In the genomic region with DNA sequence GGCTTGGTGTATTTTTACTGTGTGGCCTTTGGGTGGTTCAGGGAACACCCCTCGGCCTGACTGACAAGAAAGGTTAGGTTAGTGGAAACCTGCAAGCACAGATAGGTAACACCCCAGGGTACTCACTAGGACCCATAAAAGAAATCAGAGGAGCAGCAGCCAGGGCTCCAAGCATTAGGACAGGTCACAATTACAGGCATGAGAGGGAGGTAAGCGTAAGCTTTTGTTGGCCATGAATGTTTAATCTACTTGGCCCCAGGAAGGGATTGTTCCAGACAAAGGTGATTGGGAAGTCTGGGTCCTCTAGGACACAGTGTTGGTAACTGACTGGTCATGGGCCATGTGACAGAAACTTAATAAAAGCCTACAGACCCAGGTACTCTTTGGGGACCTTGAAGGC, we compare ENCODE assay signal across 8 mouse cellular contexts.
DNase-seq lines count a peak whose midpoint lies in the region; ATAC-seq and TF ChIP-seq lines count a peak whose summit lies in the region.

No protein-coding gene starts in this region.

- H3K4me2 ChIP-seq in lung, embryonic 14.5 days = peak overlapping the region; percentile 98
- peak overlapping the region; percentile 98; the same call in 1 of the 2 replicates for H3K4me2 ChIP-seq in hindbrain, postnatal 0 days (ENCODE audit: low read depth, low read length)
- peak overlapping the region; percentile 84; the same call in 1 of the 2 replicates for H3K4me2 ChIP-seq in neural tube, embryonic 15.5 days

- WGBS in heart, embryonic 10.5 days = 67% methylated on average over 2 of the region's 2 CpGs
- WGBS in lung, embryonic 14.5 days = 56% methylated on average over 2 of the region's 2 CpGs
- 72% methylated on average over 2 of the region's 2 CpGs for WGBS in lung, adult 2 months
- WGBS in hindbrain, postnatal 0 days = 81% methylated on average over 2 of the region's 2 CpGs
- WGBS in neural tube, embryonic 15.5 days = 77% methylated on average over 2 of the region's 2 CpGs

- no peak overlapping the region for H3K4me3 ChIP-seq in heart, embryonic 10.5 days
- H3K4me3 ChIP-seq in lung, embryonic 14.5 days (ENCODE audit: low read depth, low read length) = no peak overlapping the region
- H3K4me3 ChIP-seq in lung, adult 2 months (replicated peaks; ENCODE audit: extremely low read depth, low read depth, low read length) = no peak overlapping the region
- no peak overlapping the region for H3K4me3 ChIP-seq in hindbrain, postnatal 0 days (ENCODE audit: low read length)
- no peak overlapping the region for H3K4me3 ChIP-seq in neural tube, embryonic 15.5 days (replicated peaks)

- H3K27me3 ChIP-seq in heart, embryonic 10.5 days (ENCODE audit: insufficient read depth, poor library complexity, severe bottlenecking) = peaks cover 64% of the 10 kb centered on the region
- no peaks in the 10 kb centered on the region for H3K27me3 ChIP-seq in lung, embryonic 14.5 days (ENCODE audit: insufficient read depth, low read length)
- 0 out of 2 replicates have a peak, but pooled peaks cover 4% of the 10 kb centered on the region for H3K27me3 ChIP-seq in hindbrain, postnatal 0 days (ENCODE audit: insufficient read depth, low read length)
- H3K27me3 ChIP-seq in neural tube, embryonic 15.5 days (replicated peaks) = peaks cover 16% of the 10 kb centered on the region; the same call in 1 of the 2 replicates

- H3K27ac ChIP-seq in heart, embryonic 10.5 days = peak overlapping the region; percentile 97
- peak overlapping the region; percentile 98 for H3K27ac ChIP-seq in lung, embryonic 14.5 days (ENCODE audit: low read depth)
- 0 out of 2 replicates have a peak overlapping the region, but pooled peaks have one; percentile 89 for H3K27ac ChIP-seq in hindbrain, postnatal 0 days
- peak overlapping the region; percentile 78; the same call in 1 of the 2 replicates for H3K27ac ChIP-seq in neural tube, embryonic 15.5 days (replicated peaks)

- no peak for TF ChIP-seq CTCF in lung, embryonic 14.5 days (IDR thresholded peaks at IDR 0.05; ENCODE audit: low read depth)
- no peak for TF ChIP-seq CTCF in lung, adult 2 months (IDR thresholded peaks at IDR 0.05; ENCODE audit: insufficient read depth, low read length)
- no peak for TF ChIP-seq CTCF in hindbrain, postnatal 0 days (IDR thresholded peaks at IDR 0.05; ENCODE audit: low read depth)

- no peak for DNase-seq in heart, embryonic 10.5 days (ENCODE audit: low spot score)
- DNase-seq in heart, postnatal 4 days = no peak
- no peak for DNase-seq in lung, embryonic 14.5 days
- no peak for DNase-seq in lung, adult 2 months
- DNase-seq in hindbrain, postnatal 0 days (ENCODE audit: low spot score) = no peak
- DNase-seq in Muller cell, postnatal 12 days (ENCODE audit: inconsistent ontology term) = no peak
- no peak for DNase-seq in gastrocnemius, adult 18-20 months (ENCODE audit: low spot score)

- TF ChIP-seq POLR2A in lung, adult 2 months (IDR thresholded peaks at IDR 0.05; ENCODE audit: borderline replicate concordance, extremely low read depth, low read depth, low read length) = no peak

- H3K9ac ChIP-seq in lung, embryonic 14.5 days = no peak overlapping the region; the same call in 1 of the 2 replicates
- H3K9ac ChIP-seq in hindbrain, postnatal 0 days (replicated peaks; ENCODE audit: low read length) = no peak overlapping the region
- H3K9ac ChIP-seq in neural tube, embryonic 15.5 days (replicated peaks) = no peak overlapping the region

- H3K36me3 ChIP-seq in heart, embryonic 10.5 days = no peaks in the 10 kb centered on the region
- H3K36me3 ChIP-seq in lung, embryonic 14.5 days (ENCODE audit: insufficient read depth) = no peaks in the 10 kb centered on the region
- no peaks in the 10 kb centered on the region for H3K36me3 ChIP-seq in hindbrain, postnatal 0 days (ENCODE audit: insufficient read depth, low read length)
- H3K36me3 ChIP-seq in neural tube, embryonic 15.5 days = no peaks in the 10 kb centered on the region

- no peak for ATAC-seq in lung, embryonic 14.5 days (ENCODE audit: insufficient read depth)
- no peak for ATAC-seq in hindbrain, postnatal 0 days
- ATAC-seq in neural tube, embryonic 15.5 days (ENCODE audit: low FRiP score) = no peak

- peaks cover 48% of the 10 kb centered on the region for H3K4me1 ChIP-seq in heart, embryonic 10.5 days
- H3K4me1 ChIP-seq in lung, embryonic 14.5 days (ENCODE audit: insufficient read depth) = peaks cover 33% of the 10 kb centered on the region
- H3K4me1 ChIP-seq in lung, adult 2 months (ENCODE audit: control insufficient read depth, insufficient read depth, low read length) = peaks cover 9% of the 10 kb centered on the region
- peaks cover 24% of the 10 kb centered on the region for H3K4me1 ChIP-seq in hindbrain, postnatal 0 days (ENCODE audit: insufficient read depth, low read length)
- H3K4me1 ChIP-seq in neural tube, embryonic 15.5 days = peaks cover 20% of the 10 kb centered on the region

- no peaks in the 10 kb centered on the region for H3K9me3 ChIP-seq in heart, embryonic 10.5 days
- no peaks in the 10 kb centered on the region for H3K9me3 ChIP-seq in lung, embryonic 14.5 days (ENCODE audit: low read depth, low read length)
- no peaks in the 10 kb centered on the region for H3K9me3 ChIP-seq in hindbrain, postnatal 0 days (ENCODE audit: low read length)
- H3K9me3 ChIP-seq in neural tube, embryonic 15.5 days (replicated peaks) = no peaks in the 10 kb centered on the region
